Mouse (Mus musculus) cerebellum, adult 2 months (tissue): Measurements from ENCODE around the gene Atrnl1.

Experiments used
- CTCF ChIP-seq: fragments of 200-500 bp; IDR thresholded peaks from 2 replicates; pipeline ENCODE4 v1.5.1; 2011; ENCODE audit warnings: low read depth, mild to moderate bottlenecking, control low read depth, low read length, moderate library complexity, borderline replicate concordance; ENCODE audit not compliant: insufficient read depth
- POLR2A ChIP-seq: fragments of 200-500 bp; IDR thresholded peaks from 2 replicates; pipeline ENCODE4 v1.6.1; 2011; ENCODE audit warnings: low read length, control low read depth, borderline replicate concordance; ENCODE audit not compliant: insufficient read depth

- TF ChIP-seq CTCF (no peak), POLR2A (no peak)
Observed at GRCm38 (mm10) chr19:58161569-58161968, 550.7 kb downstream of the Atrnl1 start.
